Mouse (Mus musculus) hindbrain, embryonic 14.5 days (tissue): ENCODE data around the gene Nup155. TPM values are rescaled to one million over a fixed set of nuclear protein-coding genes. Genes with fewer than 3 reads are reported as not detected.
"Not testable (repeated sequence)": the region's sequence is repeated elsewhere in the genome, so short reads cannot be mapped to it uniquely, and the experiment has no call there.

Experiments used
- ATAC-seq: fragments of 200-750 bp; cut with Nextera tagmentation; 2 replicates; pipeline ENCODE4 v1.8.0; 2017; ENCODE audit warnings: moderate number of reproducible peaks, mild to moderate bottlenecking, moderate TSS enrichment, moderate library complexity; ENCODE audit not compliant: low FRiP score
- DNase-seq: peaks from one replicate; pipeline ENCODE4 v3.0.0-alpha.2; 2015; ENCODE audit warnings: low spot score
- H3K27ac ChIP-seq: fragments of 300-500 bp; sonication (generic); 2 replicates; pipeline ENCODE4 v1.5.1; 2014; ENCODE audit warnings: mild to moderate bottlenecking, moderate library complexity
- H3K27me3 ChIP-seq: fragments of 300-500 bp; sonication (generic); 2 replicates; pipeline ENCODE4 v1.6.1; 2014; ENCODE audit warnings: mild to moderate bottlenecking, low read length, mixed read lengths; ENCODE audit not compliant: control insufficient read depth, insufficient read depth
- H3K36me3 ChIP-seq: fragments of 300-500 bp; sonication (generic); replicated peaks from 2 replicates; pipeline ENCODE4 v1.6.1; 2014; ENCODE audit not compliant: control insufficient read depth, insufficient read depth
- H3K4me1 ChIP-seq: fragments of 300-500 bp; sonication (generic); replicated peaks from 2 replicates; pipeline ENCODE4 v1.6.1; 2014; ENCODE audit warnings: antibody characterized with exemption, low read length, mixed read lengths; ENCODE audit not compliant: control insufficient read depth, insufficient read depth
- H3K4me2 ChIP-seq: fragments of 300-500 bp; sonication (generic); replicated peaks from 2 replicates; pipeline ENCODE4 v1.6.1; 2014; ENCODE audit warnings: mild to moderate bottlenecking, moderate library complexity
- H3K4me3 ChIP-seq: fragments of 300-500 bp; sonication (generic); replicated peaks from 2 replicates; pipeline ENCODE4 v1.5.1; 2014; ENCODE audit warnings: mild to moderate bottlenecking, low read length
- H3K9ac ChIP-seq: fragments of 300-500 bp; sonication (generic); 2 replicates; pipeline ENCODE4 v1.6.1; 2014
- H3K9me3 ChIP-seq: fragments of 300-500 bp; sonication (generic); 2 replicates; pipeline ENCODE4 v1.6.1; 2016; ENCODE audit warnings: low read length; ENCODE audit not compliant: control insufficient read depth
- WGBS: fragments of 180-500 bp; shearing (Covaris S2); extraction: QIAGEN DNeasy Blood & Tissue Kit; methylation state at CpG from one replicate; pipeline ENCODE4 v1.1.7; 2014; 5-methylcytosine and 5-hydroxymethylcytosine counted together
- polyA plus RNA-seq: library from polyadenylated mRNA; unstranded; fragments of >200 nt; fragmentation: Nextera tagmentation; extraction: Ambion mirVana; gene quantifications from 2 replicates; pipeline ENCODE4 v1.2.1, GENCODE M21; 2014

Nup155 gene
- polyA plus RNA-seq, 1 experiment from 2014 or later = 12.2 TPM

- H3K36me3 ChIP-seq = peaks cover 25% of the 10 kb centered on the region
- no peak within 1 kb of the TSS for H3K27ac ChIP-seq
- DNase-seq (peak; percentile 98), ATAC-seq (peak; percentile 98)
- H3K4me2 ChIP-seq = peak within 1 kb of the TSS; percentile 58
- H3K27me3 ChIP-seq = no peaks in the 10 kb centered on the region
- peaks cover 5% of the 10 kb centered on the region for H3K4me1 ChIP-seq
- 2% methylated on average over 56 of the region's 56 CpGs for WGBS
- peak within 1 kb of the TSS; percentile 71 for H3K9ac ChIP-seq
- no peaks in the 10 kb centered on the region for H3K9me3 ChIP-seq
- H3K4me3 ChIP-seq = peak within 1 kb of the TSS; percentile 61
These were observed 10.0 kb upstream of the Nup155 start, which contains the start of gene Wdr70 for GRCm38 (mm10) chr15:8098774-8099749. Gene Wdr70, minus strand, starts transcription at chr15:8099209.

- not testable (repeated sequence) for ATAC-seq, H3K4me1 ChIP-seq, H3K9ac ChIP-seq, H3K4me3 ChIP-seq, H3K36me3 ChIP-seq, H3K9me3 ChIP-seq, H3K27ac ChIP-seq, DNase-seq, H3K27me3 ChIP-seq, H3K4me2 ChIP-seq
- WGBS = 88% methylated on average over 13 of the region's 15 CpGs
These were observed 7.0 kb upstream of the Nup155 start for GRCm38 (mm10) chr15:8101975-8102542.

DNA sequence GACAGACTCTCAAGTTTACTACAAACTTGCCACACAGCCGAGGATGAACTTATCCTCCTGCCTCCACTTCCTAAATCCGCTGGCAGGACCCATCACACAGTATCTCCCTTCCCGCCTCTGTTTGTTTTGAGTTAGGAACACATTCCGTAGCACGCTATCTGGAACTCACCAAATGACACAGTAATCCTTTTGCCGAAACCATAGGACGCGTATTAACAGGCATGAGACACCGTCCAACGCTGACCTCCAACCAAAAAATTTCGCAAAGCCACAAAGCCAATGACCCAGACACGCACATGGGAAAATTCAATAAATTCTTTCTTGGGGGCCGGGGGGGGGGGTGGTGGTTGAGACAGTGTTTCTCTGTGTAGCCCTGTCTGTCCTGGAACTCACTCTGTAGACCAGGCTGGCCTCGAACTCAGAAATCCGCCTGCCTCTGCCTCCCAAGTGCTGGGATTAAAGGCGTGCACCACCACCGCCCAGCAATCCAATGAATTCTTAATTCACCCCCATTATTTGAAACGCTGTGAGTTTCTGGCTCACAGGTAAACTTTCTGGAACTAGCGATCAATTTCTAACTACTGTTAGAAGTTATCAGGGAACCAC lies 610 bp upstream of the Nup155 start:
- peak overlapping the region; percentile 79 for H3K4me2 ChIP-seq
- no peaks in the 10 kb centered on the region for H3K27me3 ChIP-seq
- H3K4me3 ChIP-seq = peak overlapping the region; percentile 80
- ATAC-seq (peak; percentile 34), DNase-seq (no peak)
- H3K27ac ChIP-seq = peak overlapping the region; percentile 77
- H3K9ac ChIP-seq = peak overlapping the region; percentile 70
- 58% methylated on average over 19 of the region's 19 CpGs for WGBS
- peaks cover 10% of the 10 kb centered on the region for H3K36me3 ChIP-seq
- H3K9me3 ChIP-seq = no peaks in the 10 kb centered on the region
- peaks cover 21% of the 10 kb centered on the region for H3K4me1 ChIP-seq

- no peak for DNase-seq
- no peak for ATAC-seq
- H3K27me3 ChIP-seq = no peaks in the 10 kb centered on the region
- H3K4me2 ChIP-seq = peak overlapping the region; percentile 79
- no peak overlapping the region; the same call in 1 of the 2 replicates for H3K27ac ChIP-seq
- H3K4me1 ChIP-seq = peaks cover 21% of the 10 kb centered on the region
- H3K4me3 ChIP-seq = peak overlapping the region; percentile 80
- H3K9me3 ChIP-seq = no peaks in the 10 kb centered on the region
- H3K9ac ChIP-seq = peak overlapping the region; percentile 70
- H3K36me3 ChIP-seq = peaks cover 21% of the 10 kb centered on the region
- 7% methylated on average over 8 of the region's 8 CpGs for WGBS
These were observed 709 bp downstream of the Nup155 start for GRCm38 (mm10) chr15:8109782-8110181.

DNA sequence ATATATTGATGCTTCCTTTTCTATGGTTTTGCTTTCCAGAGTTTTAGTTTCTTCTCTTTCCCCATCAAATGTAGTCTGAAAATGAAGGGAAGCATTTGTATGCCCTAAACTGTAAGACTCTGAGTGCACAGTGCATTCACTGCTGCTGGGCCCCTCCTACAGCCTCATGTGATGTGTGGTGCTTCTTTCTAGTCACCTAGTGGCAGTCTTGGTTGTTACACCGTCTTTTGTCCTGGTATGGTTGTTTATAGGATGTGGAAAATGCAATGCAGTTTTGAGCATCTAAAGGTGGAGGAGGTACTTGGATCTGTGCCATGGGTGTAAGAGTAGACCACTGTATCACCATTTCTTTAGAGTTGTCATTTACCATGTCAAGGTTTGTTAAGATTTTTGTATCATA lies 20.2 kb downstream of the Nup155 start:
- Histone ChIP-seq H3K9ac (no peak overlapping the region), H3K36me3 (peaks cover 85% of the 10 kb centered on the region), H3K27me3 (no peaks in the 10 kb centered on the region), H3K4me3 (no peak overlapping the region), H3K9me3 (no peaks in the 10 kb centered on the region), H3K27ac (no peak overlapping the region), H3K4me1 (no peaks in the 10 kb centered on the region), H3K4me2 (no peak overlapping the region)
- 78% methylated on average over 1 of the region's 1 CpGs for WGBS
- ATAC-seq (no peak), DNase-seq (no peak)

DNA sequence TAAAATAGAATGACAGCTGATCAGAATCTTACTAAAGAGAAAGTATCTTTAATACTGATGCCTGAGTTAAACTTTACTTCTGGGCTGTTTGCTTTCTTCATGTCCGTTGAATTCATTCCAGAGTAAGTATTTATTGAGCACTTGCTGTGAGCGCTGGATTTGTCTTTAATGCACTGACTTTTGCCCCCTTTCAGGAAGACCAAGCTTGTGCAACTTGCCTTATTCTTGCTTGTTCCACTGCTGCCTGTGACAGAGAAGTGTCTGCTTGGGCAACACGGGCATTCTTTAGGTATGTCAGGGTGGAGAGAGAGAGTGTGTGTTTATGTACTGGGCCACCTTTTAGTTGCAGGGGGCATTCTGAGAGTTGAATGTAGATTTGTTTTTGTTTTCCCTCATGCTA lies 22.2 kb downstream of the Nup155 start:
- H3K9me3 ChIP-seq = no peaks in the 10 kb centered on the region
- peaks cover 93% of the 10 kb centered on the region for H3K36me3 ChIP-seq
- DNase-seq = no peak
- no peak overlapping the region for H3K4me2 ChIP-seq
- H3K9ac ChIP-seq = no peak overlapping the region
- H3K4me1 ChIP-seq = no peaks in the 10 kb centered on the region
- H3K4me3 ChIP-seq = no peak overlapping the region
- H3K27me3 ChIP-seq = no peaks in the 10 kb centered on the region
- WGBS = 93% methylated on average over 3 of the region's 3 CpGs
- no peak for ATAC-seq
- no peak overlapping the region for H3K27ac ChIP-seq

- Histone ChIP-seq H3K4me1 (no peaks in the 10 kb centered on the region), H3K36me3 (peaks cover 93% of the 10 kb centered on the region), H3K9ac (no peak overlapping the region), H3K27me3 (no peaks in the 10 kb centered on the region), H3K4me2 (no peak overlapping the region), H3K27ac (no peak overlapping the region), H3K9me3 (no peaks in the 10 kb centered on the region), H3K4me3 (no peak overlapping the region)
- DNase-seq (no peak), ATAC-seq (no peak)
These were observed 22.7 kb downstream of the Nup155 start for GRCm38 (mm10) chr15:8131761-8132160.

DNA sequence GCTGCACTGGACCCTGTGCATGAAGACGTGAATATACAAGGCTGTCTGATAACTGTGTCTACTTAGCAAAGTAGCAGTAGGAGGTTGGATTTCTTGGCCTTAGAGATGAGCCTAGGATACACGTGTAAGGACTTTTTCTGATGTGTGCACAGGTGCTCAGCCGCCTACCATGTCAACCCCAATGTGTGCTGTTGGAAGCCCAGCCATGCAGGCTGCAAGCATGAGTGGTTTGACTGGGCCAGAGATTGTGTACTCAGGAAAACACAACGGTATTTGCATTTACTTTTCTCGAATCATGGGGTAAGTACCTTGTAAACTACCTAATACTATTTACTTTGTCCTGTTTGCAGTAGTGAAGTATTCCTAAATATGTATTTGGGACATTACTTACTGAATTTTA lies 26.5 kb downstream of the Nup155 start:
- WGBS = 92% methylated on average over 5 of the region's 5 CpGs
- H3K4me2 ChIP-seq = no peak overlapping the region
- H3K36me3 ChIP-seq = peaks cover 96% of the 10 kb centered on the region
- no peak overlapping the region for H3K9ac ChIP-seq
- H3K9me3 ChIP-seq = no peaks in the 10 kb centered on the region
- DNase-seq (no peak), ATAC-seq (no peak)
- no peaks in the 10 kb centered on the region for H3K4me1 ChIP-seq
- no peak overlapping the region for H3K4me3 ChIP-seq
- no peak overlapping the region for H3K27ac ChIP-seq
- H3K27me3 ChIP-seq = no peaks in the 10 kb centered on the region

DNA sequence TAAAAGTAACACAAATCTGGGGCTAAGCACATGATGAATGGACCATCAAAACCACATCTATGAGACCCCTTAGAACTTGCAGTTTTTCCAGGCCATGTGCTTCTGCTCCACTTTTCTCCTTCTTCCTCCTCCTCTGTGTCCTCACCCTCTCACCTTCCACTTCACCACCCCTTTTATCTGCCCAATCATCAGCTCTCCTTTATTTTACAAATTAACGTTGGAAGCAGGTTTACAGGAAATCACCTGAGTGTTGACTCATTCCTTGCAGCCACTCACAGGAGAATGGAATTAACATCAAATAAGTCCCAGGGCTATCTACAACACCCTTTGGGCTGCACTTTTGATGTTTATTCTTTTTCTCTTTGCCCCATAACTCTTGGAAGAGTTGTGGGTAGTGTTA lies 52.8 kb downstream of the Nup155 start:
- no peak overlapping the region for H3K4me3 ChIP-seq
- peaks cover 58% of the 10 kb centered on the region for H3K36me3 ChIP-seq
- no peaks in the 10 kb centered on the region for H3K4me1 ChIP-seq
- no peak overlapping the region for H3K9ac ChIP-seq
- H3K27me3 ChIP-seq = no peaks in the 10 kb centered on the region
- H3K9me3 ChIP-seq = no peaks in the 10 kb centered on the region
- no peak overlapping the region for H3K27ac ChIP-seq
- DNase-seq = no peak
- no peak overlapping the region for H3K4me2 ChIP-seq
- no peak for ATAC-seq
- WGBS = 96% methylated on average over 1 of the region's 1 CpGs
